Mouse (Mus musculus) erythroblast, embryonic 14.5 days (primary cell): ENCODE measurements around the gene Ptprk. TPM values are rescaled to one million over a fixed set of nuclear protein-coding genes. Genes with fewer than 3 reads are reported as not detected.

Experiments
- H3K27me3 ChIP-seq: 2 replicates; pipeline ENCODE4 v1.6.1; 2012; ENCODE audit warnings: inconsistent platforms; ENCODE audit not compliant: control insufficient read depth
- H3K36me3 ChIP-seq: 2 replicates; pipeline ENCODE4 v1.6.1; 2012; ENCODE audit warnings: mild to moderate bottlenecking, inconsistent platforms; ENCODE audit not compliant: control insufficient read depth
- H3K4me1 ChIP-seq: 2 replicates; pipeline ENCODE4 v1.6.1; 2012; ENCODE audit warnings: inconsistent platforms; ENCODE audit not compliant: control insufficient read depth
- H3K4me3 ChIP-seq: replicated peaks from 2 replicates; pipeline ENCODE3; 2012; ENCODE audit warnings: moderate library complexity, mild to moderate bottlenecking, inconsistent platforms
- H3K9me3 ChIP-seq: 2 replicates; pipeline ENCODE4 v1.6.1; 2012; ENCODE audit warnings: low read length, inconsistent platforms, mixed read lengths; ENCODE audit not compliant: control insufficient read depth
- GATA1 ChIP-seq: IDR thresholded peaks from 2 replicates; pipeline ENCODE4 v1.6.1; 2012; ENCODE audit warnings: low read length, inconsistent platforms, mixed read lengths
- TAL1 ChIP-seq: IDR thresholded peaks from 3 replicates; pipeline ENCODE4 v1.6.1; 2012; ENCODE audit warnings: low read length, inconsistent platforms, mixed read lengths
- polyA plus RNA-seq: library from polyadenylated mRNA; stranded (reverse); fragments of >175 nt; gene quantifications from 2 replicates; pipeline ENCODE4 v1.2.3, GENCODE M21; 2012

Ptprk gene
- polyA plus RNA-seq, 1 experiment: 0.03 TPM

DNA sequence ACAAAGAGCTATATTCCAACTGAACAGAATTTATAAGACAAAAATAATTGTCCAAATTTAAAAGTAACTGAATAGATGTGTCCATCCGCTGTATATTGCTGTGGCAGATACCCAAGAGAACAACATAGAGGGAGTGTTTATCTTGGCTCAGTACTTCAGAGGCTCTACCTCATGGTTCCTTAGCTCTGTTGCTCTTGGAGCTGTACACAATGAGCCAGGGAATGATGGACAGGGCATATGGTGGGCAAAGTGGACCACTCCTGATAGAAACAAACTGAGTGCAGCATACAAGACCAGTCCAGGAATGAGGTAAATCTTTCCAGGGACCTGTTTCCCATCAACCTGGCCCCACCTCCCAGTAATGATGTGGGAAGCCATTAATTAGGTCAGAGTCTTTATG is 468.1 kb downstream of the Ptprk start:
- TF ChIP-seq GATA1 (no peak), TAL1 (no peak)
- Histone ChIP-seq H3K36me3 (no peaks in the 10 kb centered on the region), H3K27me3 (no peaks in the 10 kb centered on the region), H3K4me1 (no peaks in the 10 kb centered on the region), H3K9me3 (no peaks in the 10 kb centered on the region), H3K4me3 (no peak overlapping the region)

- Histone ChIP-seq H3K4me1 (no peaks in the 10 kb centered on the region), H3K36me3 (no peaks in the 10 kb centered on the region), H3K4me3 (no peak overlapping the region), H3K27me3 (no peaks in the 10 kb centered on the region), H3K9me3 (no peaks in the 10 kb centered on the region)
- TF ChIP-seq GATA1: no peak
- no peak for TF ChIP-seq TAL1
Measured at GRCm38 (mm10) chr10:28550549-28550948, 475.9 kb downstream of the Ptprk start.

GRCm38 (mm10) chr10:28552068-28552467 is 477.4 kb downstream of the Ptprk start:
- TF ChIP-seq GATA1 (no peak), TAL1 (no peak)
- no peak overlapping the region for H3K4me3 ChIP-seq

DNA sequence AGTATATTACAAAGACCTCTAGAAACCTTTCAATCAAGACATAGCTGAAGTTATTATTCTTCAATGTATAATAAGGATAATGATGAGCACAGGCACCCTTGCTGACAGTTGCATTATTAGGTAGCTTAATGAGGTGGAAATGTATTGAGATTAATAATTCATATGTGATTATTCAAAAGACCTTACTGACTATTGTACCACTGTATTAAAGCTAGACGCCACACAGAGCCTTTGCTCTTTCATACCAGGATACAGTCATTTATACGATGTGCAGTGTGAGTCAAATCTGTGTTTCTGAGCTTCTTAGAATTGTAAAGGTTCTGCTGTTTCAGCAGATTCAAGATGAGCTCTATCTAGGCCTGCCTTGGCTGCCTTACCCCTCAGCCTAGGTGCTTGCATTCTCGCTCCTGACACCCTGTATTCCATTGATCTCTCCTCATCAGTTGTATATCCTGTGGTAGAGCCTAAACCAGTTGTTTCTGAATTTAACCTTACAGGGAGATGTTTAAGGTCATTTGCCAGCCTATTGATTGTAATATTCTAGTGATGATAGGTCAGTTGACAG is 489.6 kb downstream of the Ptprk start:
- H3K27me3 ChIP-seq: no peaks in the 10 kb centered on the region
- H3K36me3 ChIP-seq: no peaks in the 10 kb centered on the region
- peaks cover 22% of the 10 kb centered on the region for H3K4me1 ChIP-seq
- no peaks in the 10 kb centered on the region for H3K9me3 ChIP-seq
- no peak for TF ChIP-seq TAL1
- no peak for TF ChIP-seq GATA1
- H3K4me3 ChIP-seq: no peak overlapping the region

More at GRCm38 (mm10) chr10:28552068-28552467, 477.4 kb downstream of the Ptprk start:
- Histone ChIP-seq H3K4me1 (no peaks in the 10 kb centered on the region), H3K36me3 (no peaks in the 10 kb centered on the region), H3K27me3 (no peaks in the 10 kb centered on the region), H3K9me3 (no peaks in the 10 kb centered on the region)

DNA sequence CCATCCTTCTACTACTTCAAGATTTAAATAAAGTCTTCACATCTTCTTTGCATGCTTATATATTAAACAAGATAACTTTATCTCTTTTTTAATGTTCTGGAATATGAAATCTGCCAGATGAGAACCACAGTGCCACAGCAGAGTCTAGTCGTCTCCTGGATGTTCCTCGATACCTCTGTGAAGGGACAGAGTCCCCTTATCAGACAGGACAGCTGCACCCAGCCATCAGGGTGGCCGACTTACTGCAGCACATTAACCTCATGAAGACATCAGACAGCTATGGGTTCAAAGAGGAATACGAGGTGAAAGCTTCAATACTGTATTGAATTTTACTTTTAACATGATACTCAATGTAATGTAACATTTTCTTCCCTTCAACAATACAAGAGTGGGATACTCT is 491.8 kb downstream of the Ptprk start:
- H3K36me3 ChIP-seq: no peaks in the 10 kb centered on the region
- no peaks in the 10 kb centered on the region for H3K27me3 ChIP-seq
- H3K4me3 ChIP-seq: no peak overlapping the region
- TF ChIP-seq TAL1: no peak; the same call in 2 of the 3 replicates
- TF ChIP-seq GATA1: no peak
- peaks cover 22% of the 10 kb centered on the region for H3K4me1 ChIP-seq
- H3K9me3 ChIP-seq: no peaks in the 10 kb centered on the region

DNA sequence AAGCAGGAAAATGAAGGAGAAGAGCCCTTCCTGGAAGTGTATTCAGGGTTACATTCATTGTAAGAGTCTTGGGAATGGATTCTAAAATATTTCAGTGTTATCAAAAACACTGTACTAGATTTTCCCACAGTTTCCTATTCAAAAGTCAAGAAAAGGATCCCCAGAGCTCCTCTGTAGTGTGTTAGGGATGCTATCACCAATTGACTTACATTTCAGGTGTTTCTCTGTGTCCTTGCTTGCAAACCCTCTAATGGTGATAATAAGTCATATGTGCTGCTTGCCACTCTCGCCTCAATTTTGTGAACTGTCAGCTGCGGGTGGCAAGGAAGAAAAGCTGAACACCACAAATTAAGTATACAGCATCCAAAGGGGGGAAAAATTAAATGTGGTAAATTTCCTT is 492.2 kb downstream of the Ptprk start:
- no peaks in the 10 kb centered on the region for H3K9me3 ChIP-seq
- peaks cover 22% of the 10 kb centered on the region for H3K4me1 ChIP-seq
- no peak for TF ChIP-seq TAL1
- TF ChIP-seq GATA1: no peak
- H3K4me3 ChIP-seq: no peak overlapping the region
- no peaks in the 10 kb centered on the region for H3K27me3 ChIP-seq
- H3K36me3 ChIP-seq: no peaks in the 10 kb centered on the region

GRCm38 (mm10) chr10:28567441-28567840 is 492.8 kb downstream of the Ptprk start:
- no peak overlapping the region for H3K4me3 ChIP-seq
- H3K9me3 ChIP-seq: no peaks in the 10 kb centered on the region
- H3K4me1 ChIP-seq: peaks cover 22% of the 10 kb centered on the region
- TF ChIP-seq GATA1: no peak
- H3K36me3 ChIP-seq: no peaks in the 10 kb centered on the region
- H3K27me3 ChIP-seq: no peaks in the 10 kb centered on the region

GRCm38 (mm10) chr10:28568047-28568446 is 493.4 kb downstream of the Ptprk start:
- TF ChIP-seq TAL1: no peak
- Histone ChIP-seq H3K4me3 (no peak overlapping the region), H3K9me3 (no peaks in the 10 kb centered on the region), H3K4me1 (peaks cover 22% of the 10 kb centered on the region), H3K36me3 (no peaks in the 10 kb centered on the region), H3K27me3 (no peaks in the 10 kb centered on the region)

- H3K4me3 ChIP-seq: no peak overlapping the region
- TF ChIP-seq TAL1 (no peak), GATA1 (no peak)
- no peaks in the 10 kb centered on the region for H3K36me3 ChIP-seq
- H3K4me1 ChIP-seq: no peaks in the 10 kb centered on the region
- no peaks in the 10 kb centered on the region; the same call in 1 of the 2 replicates for H3K9me3 ChIP-seq
- no peaks in the 10 kb centered on the region for H3K27me3 ChIP-seq
Measured at GRCm38 (mm10) chr10:28579596-28579995, 505.0 kb downstream of the Ptprk start.

GRCm38 (mm10) chr10:28586565-28587138 is 512.0 kb downstream of the Ptprk start:
- Histone ChIP-seq H3K4me3 (no peak overlapping the region), H3K4me1 (peaks cover 26% of the 10 kb centered on the region), H3K9me3 (no peaks in the 10 kb centered on the region; the same call in 1 of the 2 replicates), H3K27me3 (no peaks in the 10 kb centered on the region), H3K36me3 (no peaks in the 10 kb centered on the region)
- TF ChIP-seq GATA1 (no peak), TAL1 (no peak)
